7 mouse cellular contexts compared by ENCODE assay signal in genomic region chr3:51561109-51561992, GRCm38 (mm10). TPM values are rescaled to one million over a fixed set of nuclear protein-coding genes. Genes with fewer than 3 reads are reported as not detected.
DNase-seq lines count a peak whose midpoint lies in the region; ATAC-seq lines count a peak whose summit lies in the region.

No protein-coding gene starts in this region.

- intact Hi-C loops in left cerebral cortex, postnatal 36 days (cut with DNase I) = loop anchor here (2.0 to 10.0 kb wide), 3 partner anchors 79 to 653 kb away; partner anchors contain the start of gene Rab33b

- DNase-seq in adrenal gland, adult (ENCODE audit: inconsistent age in 2 of 2, low spot score in 1 of 2) = peak; percentile 69 to 86
- peak; percentile 63 to 67 for DNase-seq in cerebellum, postnatal 36 days
- DNase-seq in gastrocnemius, adult 8-10 months (ENCODE audit: low spot score in 2 of 2) = peak; percentile 24 to 33
- DNase-seq in left cerebral cortex, postnatal 36 days (ENCODE audit: low spot score in 2 of 2) = peak; percentile 59 to 66
- DNase-seq in mesoderm, embryonic 11.5 days (ENCODE audit: low read depth, low spot score) = peak; percentile 69
- peak; percentile 60 for DNase-seq in right cerebral cortex, postnatal 4 days

- peak; percentile 46 for ATAC-seq in inflammation-experienced regulatory T-cells, adult 6 months

RNA-seq across cellular contexts. Expression of gene Setd7, which starts 0.7 kb away (rescaled TPM):
- 100 to 1,000 TPM; 178 to 234 (median 186) TPM for total RNA-seq in gastrocnemius, adult 8-10 months (2022)
- polyA plus RNA-seq in inflammation-experienced regulatory T-cells, adult 6 months (2017; shearing (Covaris generic)) = 10 to 100 TPM in 2 of 3 experiments, 1 to 10 TPM in 1; 5.3 to 12.1 (median 11.6) TPM
- 100 to 1,000 TPM; 138 to 141 TPM for total RNA-seq in left cerebral cortex, postnatal 36 days (2021)

Comparison
In these comparisons a context has a peak if more than half of its experiments do, and no peak if none do; other contexts are left out.
1. Peak in every context shown above with its lines: DNase-seq and ATAC-seq.